Mouse (Mus musculus): ENCODE measurements around the gene Itga9. TPM values are rescaled to one million over a fixed set of nuclear protein-coding genes. Genes with fewer than 3 reads are reported as not detected.
A peak's percentile ranks its signal among the peaks of the same experiment; 100 is the strongest.

Gene Itga9
- total and polyA plus RNA-seq, 2 experiments from 2014 or later, result 10.7 to 61.5 TPM

- 62% methylated on average over 9 of the region's 9 CpGs for WGBS
These were observed 324.1 kb downstream of the Itga9 start for GRCm38 (mm10) chr9:118930611-118931010.

GRCm38 (mm10) chr9:118933800-118934199, 327.3 kb downstream of the Itga9 start:
- Histone ChIP-seq H3K36me3 (replicated peaks; ENCODE audit: control insufficient read depth, insufficient read depth, low read length) (no peaks in the 10 kb centered on the region), H3K4me2 (ENCODE audit: low read depth, low read length) (no peak overlapping the region), H3K4me1 (ENCODE audit: control insufficient read depth, insufficient read depth) (peaks cover 16% of the 10 kb centered on the region), H3K27me3 (ENCODE audit: control insufficient read depth, insufficient read depth, low read length) (no peaks in the 10 kb centered on the region), H3K4me3 (ENCODE audit: low read depth, low read length) (no peak overlapping the region), H3K27ac (ENCODE audit: low read depth) (no peak overlapping the region), H3K9me3 (replicated peaks; ENCODE audit: control insufficient read depth, low read length) (no peaks in the 10 kb centered on the region), H3K9ac (replicated peaks; ENCODE audit: low read depth, low read length) (no peak overlapping the region)
- ATAC-seq (ENCODE audit: insufficient read depth, low read depth) (no peak), DNase-seq (ENCODE audit: low spot score) (no peak)
- WGBS, result 75% methylated on average over 9 of the region's 9 CpGs
- no peak for TF ChIP-seq CTCF (IDR thresholded peaks at IDR 0.05; ENCODE audit: low read depth)
- no peak for TF ChIP-seq EP300 (IDR thresholded peaks at IDR 0.05; ENCODE audit: low read depth)

More at GRCm38 (mm10) chr9:118930611-118931010, 324.1 kb downstream of the Itga9 start:
- ATAC-seq (ENCODE audit: insufficient read depth, low read depth), result no peak
- H3K9ac ChIP-seq (replicated peaks; ENCODE audit: low read depth, low read length), result no peak overlapping the region
- TF ChIP-seq EP300 (IDR thresholded peaks at IDR 0.05; ENCODE audit: low read depth) (no peak), CTCF (IDR thresholded peaks at IDR 0.05; ENCODE audit: low read depth) (no peak)
- H3K4me1 ChIP-seq (ENCODE audit: control insufficient read depth, insufficient read depth), result 0 out of 2 replicates have a peak, but pooled peaks cover 5% of the 10 kb centered on the region
- no peak for DNase-seq (ENCODE audit: low spot score)
- no peak overlapping the region for H3K4me3 ChIP-seq (ENCODE audit: low read depth, low read length)
- H3K4me2 ChIP-seq (ENCODE audit: low read depth, low read length), result no peak overlapping the region
- H3K27me3 ChIP-seq (ENCODE audit: control insufficient read depth, insufficient read depth, low read length), result no peaks in the 10 kb centered on the region
- H3K9me3 ChIP-seq (replicated peaks; ENCODE audit: control insufficient read depth, low read length), result no peaks in the 10 kb centered on the region
- H3K36me3 ChIP-seq (replicated peaks; ENCODE audit: control insufficient read depth, insufficient read depth, low read length), result no peaks in the 10 kb centered on the region
- no peak overlapping the region for H3K27ac ChIP-seq (ENCODE audit: low read depth)

- Histone ChIP-seq H3K4me3 (ENCODE audit: low read depth, low read length) (no peak overlapping the region), H3K4me2 (ENCODE audit: low read depth, low read length) (no peak overlapping the region), H3K4me1 (ENCODE audit: control insufficient read depth, insufficient read depth) (peaks cover 16% of the 10 kb centered on the region), H3K27me3 (ENCODE audit: control insufficient read depth, insufficient read depth, low read length) (no peaks in the 10 kb centered on the region), H3K9me3 (replicated peaks; ENCODE audit: control insufficient read depth, low read length) (no peaks in the 10 kb centered on the region), H3K9ac (replicated peaks; ENCODE audit: low read depth, low read length) (no peak overlapping the region), H3K27ac (ENCODE audit: low read depth) (no peak overlapping the region), H3K36me3 (replicated peaks; ENCODE audit: control insufficient read depth, insufficient read depth, low read length) (no peaks in the 10 kb centered on the region)
- DNase-seq (ENCODE audit: low spot score) (no peak), ATAC-seq (ENCODE audit: insufficient read depth, low read depth) (no peak)
- TF ChIP-seq CTCF (IDR thresholded peaks at IDR 0.05; ENCODE audit: low read depth) (no peak), EP300 (IDR thresholded peaks at IDR 0.05; ENCODE audit: low read depth) (no peak)
- WGBS, result 65% methylated on average over 12 of the region's 12 CpGs
These were observed 327.8 kb downstream of the Itga9 start for GRCm38 (mm10) chr9:118934319-118934718.

GRCm38 (mm10) chr9:118935098-118935497, 328.6 kb downstream of the Itga9 start:
- ATAC-seq (ENCODE audit: insufficient read depth, low read depth) (no peak), DNase-seq (ENCODE audit: low spot score) (no peak)
- Histone ChIP-seq H3K27ac (ENCODE audit: low read depth) (no peak overlapping the region), H3K4me3 (ENCODE audit: low read depth, low read length) (no peak overlapping the region), H3K9me3 (replicated peaks; ENCODE audit: control insufficient read depth, low read length) (no peaks in the 10 kb centered on the region), H3K27me3 (ENCODE audit: control insufficient read depth, insufficient read depth, low read length) (no peaks in the 10 kb centered on the region), H3K9ac (replicated peaks; ENCODE audit: low read depth, low read length) (no peak overlapping the region), H3K4me1 (ENCODE audit: control insufficient read depth, insufficient read depth) (peaks cover 17% of the 10 kb centered on the region), H3K36me3 (replicated peaks; ENCODE audit: control insufficient read depth, insufficient read depth, low read length) (no peaks in the 10 kb centered on the region), H3K4me2 (ENCODE audit: low read depth, low read length) (no peak overlapping the region)
- WGBS, result 69% methylated on average over 13 of the region's 13 CpGs
- TF ChIP-seq CTCF (IDR thresholded peaks at IDR 0.05; ENCODE audit: low read depth), result no peak
- TF ChIP-seq EP300 (IDR thresholded peaks at IDR 0.05; ENCODE audit: low read depth), result no peak

GRCm38 (mm10) chr9:118936071-118936470, 329.6 kb downstream of the Itga9 start:
- ATAC-seq (ENCODE audit: insufficient read depth, low read depth), result no peak
- Histone ChIP-seq H3K9ac (replicated peaks; ENCODE audit: low read depth, low read length) (no peak overlapping the region), H3K9me3 (replicated peaks; ENCODE audit: control insufficient read depth, low read length) (no peaks in the 10 kb centered on the region), H3K4me3 (ENCODE audit: low read depth, low read length) (no peak overlapping the region), H3K36me3 (replicated peaks; ENCODE audit: control insufficient read depth, insufficient read depth, low read length) (no peaks in the 10 kb centered on the region), H3K27ac (ENCODE audit: low read depth) (no peak overlapping the region), H3K4me2 (ENCODE audit: low read depth, low read length) (no peak overlapping the region), H3K4me1 (ENCODE audit: control insufficient read depth, insufficient read depth) (peaks cover 21% of the 10 kb centered on the region), H3K27me3 (ENCODE audit: control insufficient read depth, insufficient read depth, low read length) (no peaks in the 10 kb centered on the region)
- DNase-seq (ENCODE audit: low spot score), result no peak
- TF ChIP-seq EP300 (IDR thresholded peaks at IDR 0.05; ENCODE audit: low read depth) (no peak), CTCF (IDR thresholded peaks at IDR 0.05; ENCODE audit: low read depth) (no peak)
- 64% methylated on average over 12 of the region's 12 CpGs for WGBS

- WGBS, result 16% methylated on average over 3 of the region's 3 CpGs
- no peak overlapping the region for H3K4me3 ChIP-seq (ENCODE audit: low read depth, low read length)
- H3K27ac ChIP-seq (ENCODE audit: low read depth), result 0 out of 2 replicates have a peak overlapping the region, but pooled peaks have one; percentile 2
- DNase-seq (ENCODE audit: low spot score) (peak; percentile 70), ATAC-seq (ENCODE audit: insufficient read depth, low read depth) (peak; percentile 77)
- H3K27me3 ChIP-seq (ENCODE audit: control insufficient read depth, insufficient read depth, low read length), result no peaks in the 10 kb centered on the region
- no peaks in the 10 kb centered on the region for H3K36me3 ChIP-seq (replicated peaks; ENCODE audit: control insufficient read depth, insufficient read depth, low read length)
- H3K4me2 ChIP-seq (ENCODE audit: low read depth, low read length), result no peak overlapping the region
- TF ChIP-seq CTCF (IDR thresholded peaks at IDR 0.05; ENCODE audit: low read depth) (no peak), EP300 (IDR thresholded peaks at IDR 0.05; ENCODE audit: low read depth) (no peak)
- H3K4me1 ChIP-seq (ENCODE audit: control insufficient read depth, insufficient read depth), result peaks cover 31% of the 10 kb centered on the region
- H3K9ac ChIP-seq (replicated peaks; ENCODE audit: low read depth, low read length), result no peak overlapping the region
- H3K9me3 ChIP-seq (replicated peaks; ENCODE audit: control insufficient read depth, low read length), result no peaks in the 10 kb centered on the region
These were observed 331.0 kb downstream of the Itga9 start for GRCm38 (mm10) chr9:118937515-118937914.

Measured in heart, postnatal 0 days (tissue).